Mouse (Mus musculus) MEL (cell line): ENCODE measurements around the gene Otog. TPM values are rescaled to one million over a fixed set of nuclear protein-coding genes. Genes with fewer than 3 reads are reported as not detected.

Source experiments
- DNase-seq: peaks from one replicate; pipeline ENCODE4 v3.0.0; 2011; ENCODE audit warnings: low read depth, low spot score
- H3K27ac ChIP-seq: 2 replicates; pipeline ENCODE4 v1.5.1; 2012; ENCODE audit warnings: low read depth, mild to moderate bottlenecking, control low read depth, low read length, moderate library complexity; ENCODE audit not compliant: control insufficient read depth
- H3K27me3 ChIP-seq, 2 experiments: fragments of 150-350 bp in 1 of 2; sonication (generic) in 1 of 2; 2 replicates each; pipeline ENCODE4 v1.6.1; 2012; ENCODE audit warnings: low read length in 2 of 2, mild to moderate bottlenecking in 2 of 2, improper control_type of control experiment in 1 of 2, moderate library complexity in 1 of 2; ENCODE audit not compliant: insufficient read depth in 2 of 2, control insufficient read depth in 1 of 2
- H3K36me3 ChIP-seq, 2 experiments: 2 replicates each; pipeline ENCODE4 v1.6.1; 2012 to 2014; ENCODE audit warnings: low read length in 2 of 2, improper control_type of control experiment in 1 of 2, inconsistent platforms in 1 of 2, mild to moderate bottlenecking in 1 of 2; ENCODE audit not compliant: insufficient read depth in 2 of 2, control insufficient read depth in 1 of 2
- H3K4me1 ChIP-seq, 2 experiments: fragments of 150-350 bp in 1 of 2; sonication (generic) in 1 of 2; 2 replicates each; pipeline ENCODE4 v1.6.1; 2012; ENCODE audit warnings: low read length in 2 of 2, improper control_type of control experiment in 1 of 2, mild to moderate bottlenecking in 1 of 2; ENCODE audit not compliant: insufficient read depth in 2 of 2, control insufficient read depth in 1 of 2
- H3K4me3 ChIP-seq, 2 experiments: fragments of 150-350 bp in 1 of 2; sonication (generic) in 1 of 2; 2 replicates each; pipeline ENCODE4 v1.5.1; 2012; ENCODE audit warnings: low read depth in 2 of 2, low read length in 2 of 2, mild to moderate bottlenecking in 2 of 2, moderate library complexity in 2 of 2, control low read depth in 1 of 2, improper control_type of control experiment in 1 of 2; ENCODE audit not compliant: control insufficient read depth in 1 of 2, insufficient read depth in 1 of 2
- H3K79me2 ChIP-seq: 2 replicates; pipeline ENCODE4 v1.6.1; 2012; ENCODE audit warnings: mild to moderate bottlenecking, low read length, moderate library complexity; ENCODE audit not compliant: control insufficient read depth, poor library complexity, insufficient read depth
- H3K9ac ChIP-seq: 2 replicates; pipeline ENCODE4 v1.6.1; 2012; ENCODE audit warnings: low read depth, mild to moderate bottlenecking, control low read depth, low read length, moderate library complexity; ENCODE audit not compliant: control insufficient read depth, poor library complexity, severe bottlenecking
- H3K9me3 ChIP-seq: fragments of 150-350 bp; sonication (generic); replicated peaks from 2 replicates; pipeline ENCODE4 v1.6.1; 2012; ENCODE audit warnings: mild to moderate bottlenecking, low read length, improper control_type of control experiment, moderate library complexity; ENCODE audit not compliant: insufficient read depth
- BHLHE40 ChIP-seq: IDR thresholded peaks from 2 replicates; pipeline ENCODE4 v1.6.1; 2012; ENCODE audit warnings: low read depth, mild to moderate bottlenecking, inconsistent platforms, low read length, improper control_type of control experiment, borderline replicate concordance
- CHD1 ChIP-seq: IDR thresholded peaks from 2 replicates; pipeline ENCODE4 v1.6.1; 2012; ENCODE audit warnings: low read depth, mild to moderate bottlenecking, inconsistent platforms, low read length, improper control_type of control experiment
- CHD2 ChIP-seq: IDR thresholded peaks from 2 replicates; pipeline ENCODE4 v1.6.1; 2011; ENCODE audit warnings: low read length, improper control_type of control experiment
- CTCF ChIP-seq, 3 experiments: IDR thresholded peaks in 2 of 3; conservative IDR thresholded peaks in 1 of 3; 2 replicates each; pipeline ENCODE4 v1.5.1; 2011 to 2012; ENCODE audit warnings: low read length in 3 of 3, low read depth in 2 of 3, mild to moderate bottlenecking in 2 of 3, improper control_type of control experiment in 1 of 3, inconsistent platforms in 1 of 3, mixed read lengths in 1 of 3, moderate library complexity in 1 of 3; ENCODE audit not compliant: control insufficient read depth in 1 of 3, insufficient read depth in 1 of 3, poor library complexity in 1 of 3, severe bottlenecking in 1 of 3
- E2F4 ChIP-seq: IDR thresholded peaks from 2 replicates; pipeline ENCODE4 v1.6.1; 2011; ENCODE audit warnings: low read depth, low read length, improper control_type of control experiment, borderline replicate concordance
- EP300 ChIP-seq, 2 experiments: IDR thresholded peaks; 2 replicates each; pipeline ENCODE4 v1.6.1; 2011; ENCODE audit warnings: improper control_type of control experiment in 2 of 2, low read length in 2 of 2, low read depth in 1 of 2, mild to moderate bottlenecking in 1 of 2
- GABPA ChIP-seq: IDR thresholded peaks from 2 replicates; pipeline ENCODE4 v1.6.1; 2012; ENCODE audit warnings: low read depth, mild to moderate bottlenecking, inconsistent platforms, low read length, improper control_type of control experiment, moderate library complexity
- GATA1 ChIP-seq: IDR thresholded peaks from 2 replicates; pipeline ENCODE4 v1.6.1; 2011; ENCODE audit warnings: low read depth, low read length, improper control_type of control experiment
- MAFK ChIP-seq: IDR thresholded peaks from 2 replicates; pipeline ENCODE4 v1.6.1; 2011; ENCODE audit warnings: low read depth, mild to moderate bottlenecking, low read length, improper control_type of control experiment, borderline replicate concordance
- MAZ ChIP-seq: IDR thresholded peaks from 2 replicates; pipeline ENCODE4 v1.6.1; 2012; ENCODE audit warnings: low read depth, mild to moderate bottlenecking, inconsistent platforms, low read length, improper control_type of control experiment
- MYB ChIP-seq: IDR thresholded peaks from 2 replicates; pipeline ENCODE4 v1.6.1; 2011; ENCODE audit warnings: mild to moderate bottlenecking, low read depth, low read length, improper control_type of control experiment
- MYC ChIP-seq: IDR thresholded peaks from 2 replicates; pipeline ENCODE4 v1.6.1; 2011; ENCODE audit warnings: low read depth, mild to moderate bottlenecking, low read length, improper control_type of control experiment, moderate library complexity
- NELFE ChIP-seq: IDR thresholded peaks from 2 replicates; pipeline ENCODE4 v1.6.1; 2011; ENCODE audit warnings: low read depth, low read length, improper control_type of control experiment
- POLR2A ChIP-seq, 2 experiments: IDR thresholded peaks; 2 replicates each; pipeline ENCODE4 v1.6.1; 2011 to 2012; ENCODE audit warnings: low read length in 2 of 2, mild to moderate bottlenecking in 2 of 2, control low read depth in 1 of 2, improper control_type of control experiment in 1 of 2, low read depth in 1 of 2, moderate library complexity in 1 of 2; ENCODE audit not compliant: control insufficient read depth in 1 of 2, insufficient read depth in 1 of 2, poor library complexity in 1 of 2
- POLR2AphosphoS5 ChIP-seq: IDR thresholded peaks from 2 replicates; pipeline ENCODE4 v1.6.1; 2012; ENCODE audit warnings: low read depth, borderline replicate concordance, mild to moderate bottlenecking, inconsistent platforms, low read length, moderate library complexity, mixed read lengths
- SIN3A ChIP-seq: IDR thresholded peaks from 2 replicates; pipeline ENCODE4 v1.6.1; 2012; ENCODE audit warnings: low read length, improper control_type of control experiment, inconsistent platforms
- SMC3 ChIP-seq: IDR thresholded peaks from 2 replicates; pipeline ENCODE4 v1.6.1; 2011; ENCODE audit warnings: low read depth, low read length, improper control_type of control experiment
- TBP ChIP-seq: IDR thresholded peaks from 2 replicates; pipeline ENCODE4 v1.8.0; 2011; ENCODE audit warnings: low read depth, low read length, improper control_type of control experiment
- TCF12 ChIP-seq: IDR thresholded peaks from 2 replicates; pipeline ENCODE4 v1.6.1; 2014; ENCODE audit warnings: low read depth, mild to moderate bottlenecking, inconsistent platforms, low read length, improper control_type of control experiment, moderate library complexity
- USF2 ChIP-seq, 2 experiments: IDR thresholded peaks; 2 replicates each; pipeline ENCODE4 v1.6.1; 2011 to 2012; ENCODE audit warnings: improper control_type of control experiment in 2 of 2, low read length in 2 of 2, borderline replicate concordance in 1 of 2, inconsistent platforms in 1 of 2, low read depth in 1 of 2, mild to moderate bottlenecking in 1 of 2; ENCODE audit not compliant: insufficient read depth in 1 of 2
- ZKSCAN1 ChIP-seq: IDR thresholded peaks from 2 replicates; pipeline ENCODE4 v1.6.1; 2012; ENCODE audit warnings: low read depth, mild to moderate bottlenecking, inconsistent platforms, low read length, improper control_type of control experiment, moderate library complexity
- polyA plus RNA-seq, 2 experiments: library from polyadenylated mRNA; stranded (reverse) in 1 of 2; unstranded in 1 of 2; fragments of >175 nt in 1 of 2; fragments of >200 nt in 1 of 2; gene quantifications; 2 replicates each; pipeline versions ENCODE4 v1.2.1 to v1.2.4; 2012; ENCODE audit warnings: low replicate concordance in 2 of 2, low read depth in 1 of 2; ENCODE audit not compliant: insufficient read length in 2 of 2, insufficient read depth in 1 of 2, missing spikeins in 1 of 2
- total RNA-seq: library from RNA; depleted of rRNA; stranded (reverse); fragments of 300-350 nt; gene quantifications from 2 replicates; pipeline ENCODE4 v1.2.3, GENCODE M21; 2012

Gene Otog
- total and polyA plus RNA-seq, 3 experiments: not detected

- TF ChIP-seq CHD1: no peak
- no peak for TF ChIP-seq TBP
Observed at GRCm38 (mm10) chr7:46316948-46317347, 76.2 kb downstream of the Otog start (continued).

- H3K27ac ChIP-seq: no peak overlapping the region
- H3K27me3 ChIP-seq: no peaks in the 10 kb centered on the region; a peak in 1 of 4 replicates
- H3K4me1 ChIP-seq: no peaks in the 10 kb centered on the region
- H3K9ac ChIP-seq: no peak overlapping the region
- H3K79me2 ChIP-seq: no peaks in the 10 kb centered on the region
- H3K9me3 ChIP-seq: no peaks in the 10 kb centered on the region
- no peak overlapping the region for H3K4me3 ChIP-seq
- TF ChIP-seq SIN3A (no peak), MAFK (no peak), BHLHE40 (no peak), EP300 (IDR thresholded peaks at IDR 0.05; ENCODE audit: low read depth in 1 of 2, low read length in 2 of 2) (no peak), NELFE (no peak), USF2 (IDR thresholded peaks at IDR 0.05; ENCODE audit: borderline replicate concordance in 1 of 2, insufficient read depth in 1 of 2, low read depth in 1 of 2, low read length in 2 of 2) (no peak), SMC3 (no peak), MYC (no peak), E2F4 (no peak), CTCF (IDR thresholded peaks at IDR 0.05 in 2 of 3, conservative IDR thresholded peaks at IDR 0.05 in 1 of 3; ENCODE audit: control insufficient read depth in 1 of 3, insufficient read depth in 1 of 3, low read depth in 2 of 3, low read length in 3 of 3, poor library complexity in 1 of 3, severe bottlenecking in 1 of 3) (no peak)
- TF ChIP-seq, all 39 proteins: peak for 0
- DNase-seq: peak; percentile 32
- H3K36me3 ChIP-seq: no peaks in the 10 kb centered on the region
Observed at GRCm38 (mm10) chr7:46321242-46321641, 80.5 kb downstream of the Otog start.

- Histone ChIP-seq H3K4me3 (no peak overlapping the region), H3K79me2 (no peaks in the 10 kb centered on the region), H3K36me3 (no peaks in the 10 kb centered on the region), H3K9me3 (no peaks in the 10 kb centered on the region), H3K9ac (no peak overlapping the region), H3K4me1 (no peaks in the 10 kb centered on the region), H3K27me3 (no peaks in the 10 kb centered on the region), H3K27ac (no peak overlapping the region)
- no peak for DNase-seq
- TF ChIP-seq ZKSCAN1 (no peak), CHD2 (no peak), POLR2AphosphoS5 (no peak), GABPA (no peak), MAFK (no peak), MYB (no peak), POLR2A (IDR thresholded peaks at IDR 0.05; ENCODE audit: control insufficient read depth in 1 of 2, insufficient read depth in 1 of 2, low read depth in 1 of 2, low read length in 2 of 2, poor library complexity in 1 of 2) (no peak), GATA1 (no peak), E2F4 (no peak), MAZ (no peak), TCF12 (no peak), MYC (no peak)
Observed at GRCm38 (mm10) chr7:46327896-46328295, 87.1 kb downstream of the Otog start.
